Mouse (Mus musculus) v-Abl transformed pro-B cells (cell line): Measurements from ENCODE around the gene Kcnj3.

Experiments
- in situ Hi-C, 2 experiments: fragments of 400-800 bp; cut with MboI; formaldehyde crosslinking; loops; one replicate each; pipeline ENCODE4 v1.15.1; 2025; ENCODE audit not compliant: unreplicated experiment in 2 of 2

Kcnj3 gene

GRCm38 (mm10) chr2:55503390-55504176, 67.8 kb downstream of the Kcnj3 start:
- in situ Hi-C loops = no loop called here

- in situ Hi-C loops = no loop called here
These were observed 69.9 kb downstream of the Kcnj3 start for GRCm38 (mm10) chr2:55505712-55506111.

- in situ Hi-C loops = no loop called here
These were observed 81.5 kb downstream of the Kcnj3 start for GRCm38 (mm10) chr2:55517297-55517696.

- in situ Hi-C loops = no loop called here
These were observed 97.1 kb downstream of the Kcnj3 start for GRCm38 (mm10) chr2:55532738-55533491.

- in situ Hi-C loops = no loop called here
These were observed 99.2 kb downstream of the Kcnj3 start for GRCm38 (mm10) chr2:55534946-55535345.

GRCm38 (mm10) chr2:55535482-55535881, 99.7 kb downstream of the Kcnj3 start:
- in situ Hi-C loops = no loop called here

GRCm38 (mm10) chr2:55547612-55548011, 111.8 kb downstream of the Kcnj3 start:
- in situ Hi-C loops = no loop called here

- in situ Hi-C loops = no loop called here
These were observed 122.7 kb downstream of the Kcnj3 start for GRCm38 (mm10) chr2:55558368-55558985.

- in situ Hi-C loops = no loop called here
These were observed 133.5 kb downstream of the Kcnj3 start for GRCm38 (mm10) chr2:55569291-55569690.

- in situ Hi-C loops = no loop called here
These were observed 135.7 kb downstream of the Kcnj3 start for GRCm38 (mm10) chr2:55571425-55571824.

- in situ Hi-C loops = no loop called here
These were observed 144.5 kb downstream of the Kcnj3 start for GRCm38 (mm10) chr2:55580286-55580685.

GRCm38 (mm10) chr2:55591226-55591988, 155.6 kb downstream of the Kcnj3 start:
- in situ Hi-C loops = no loop called here
